Mouse (Mus musculus): Measurements from ENCODE around the gene Adh6a. TPM values are rescaled to one million over a fixed set of nuclear protein-coding genes. Genes with fewer than 3 reads are reported as not detected.
"Not testable (repeated sequence)": the region's sequence is repeated elsewhere in the genome, so short reads cannot be mapped to it uniquely, and the experiment has no call there.

Gene Adh6a
- polyA plus RNA-seq, 2 experiments, result 0.28 TPM; not detected in 1

- Histone ChIP-seq H3K9me3 (ENCODE audit: control insufficient read depth, low read length) (no peaks in the 10 kb centered on the region), H3K4me2 (replicated peaks; ENCODE audit: low read depth, low read length, severe bottlenecking) (no peak overlapping the region), H3K9ac (ENCODE audit: low read depth, low read length, severe bottlenecking) (no peak overlapping the region), H3K27ac (replicated peaks; ENCODE audit: low read depth, low read length) (no peak overlapping the region), H3K4me1 (ENCODE audit: control insufficient read depth, insufficient read depth, low read length) (no peaks in the 10 kb centered on the region), H3K36me3 (ENCODE audit: control insufficient read depth, insufficient read depth, low read length) (no peaks in the 10 kb centered on the region), H3K27me3 (ENCODE audit: control insufficient read depth, insufficient read depth, low read length) (no peaks in the 10 kb centered on the region), H3K4me3 (replicated peaks; ENCODE audit: low read length) (no peak overlapping the region)
- ATAC-seq (ENCODE audit: low FRiP score, low read depth) (no peak), DNase-seq (ENCODE audit: low spot score) (no peak)
- 89% methylated on average over 4 of the region's 4 CpGs for WGBS
- no peak for TF ChIP-seq POLR2A (IDR thresholded peaks at IDR 0.05; ENCODE audit: borderline replicate concordance, extremely low read depth, insufficient read depth, insufficient read length)
Measured at GRCm38 (mm10) chr3:138360721-138361120, 47.6 kb downstream of the Adh6a start.

- Histone ChIP-seq H3K27me3 (ENCODE audit: control insufficient read depth, insufficient read depth, low read length) (no peaks in the 10 kb centered on the region), H3K36me3 (ENCODE audit: control insufficient read depth, insufficient read depth, low read length) (no peaks in the 10 kb centered on the region), H3K4me2 (replicated peaks; ENCODE audit: low read depth, low read length, severe bottlenecking) (no peak overlapping the region), H3K9me3 (ENCODE audit: control insufficient read depth, low read length) (no peaks in the 10 kb centered on the region), H3K27ac (replicated peaks; ENCODE audit: low read depth, low read length) (no peak overlapping the region), H3K4me1 (ENCODE audit: control insufficient read depth, insufficient read depth, low read length) (no peaks in the 10 kb centered on the region), H3K4me3 (replicated peaks; ENCODE audit: low read length) (no peak overlapping the region), H3K9ac (ENCODE audit: low read depth, low read length, severe bottlenecking) (no peak overlapping the region)
- TF ChIP-seq POLR2A (IDR thresholded peaks at IDR 0.05; ENCODE audit: borderline replicate concordance, extremely low read depth, insufficient read depth, insufficient read length), result no peak
- WGBS, result 81% methylated on average over 2 of the region's 2 CpGs
- ATAC-seq (ENCODE audit: low FRiP score, low read depth) (no peak), DNase-seq (ENCODE audit: low spot score) (no peak)
Measured at GRCm38 (mm10) chr3:138362920-138363319, 49.8 kb downstream of the Adh6a start.

- Histone ChIP-seq H3K4me2 (replicated peaks; ENCODE audit: low read depth, low read length, severe bottlenecking) (no peak overlapping the region), H3K27me3 (ENCODE audit: control insufficient read depth, insufficient read depth, low read length) (no peaks in the 10 kb centered on the region), H3K27ac (replicated peaks; ENCODE audit: low read depth, low read length) (no peak overlapping the region), H3K36me3 (ENCODE audit: control insufficient read depth, insufficient read depth, low read length) (no peaks in the 10 kb centered on the region), H3K9me3 (ENCODE audit: control insufficient read depth, low read length) (no peaks in the 10 kb centered on the region), H3K9ac (ENCODE audit: low read depth, low read length, severe bottlenecking) (no peak overlapping the region), H3K4me1 (ENCODE audit: control insufficient read depth, insufficient read depth, low read length) (no peaks in the 10 kb centered on the region), H3K4me3 (replicated peaks; ENCODE audit: low read length) (no peak overlapping the region)
- WGBS, result 73% methylated on average over 2 of the region's 2 CpGs
- TF ChIP-seq POLR2A (IDR thresholded peaks at IDR 0.05; ENCODE audit: borderline replicate concordance, extremely low read depth, insufficient read depth, insufficient read length), result no peak
- ATAC-seq (ENCODE audit: low FRiP score, low read depth) (no peak), DNase-seq (ENCODE audit: low spot score) (no peak)
Measured at GRCm38 (mm10) chr3:138366181-138366580, 53.1 kb downstream of the Adh6a start.

GRCm38 (mm10) chr3:138369546-138369945, 56.5 kb downstream of the Adh6a start:
- ATAC-seq (ENCODE audit: low FRiP score, low read depth) (no peak), DNase-seq (ENCODE audit: low spot score) (no peak)
- no peak for TF ChIP-seq POLR2A (IDR thresholded peaks at IDR 0.05; ENCODE audit: borderline replicate concordance, extremely low read depth, insufficient read depth, insufficient read length)
- Histone ChIP-seq H3K36me3 (ENCODE audit: control insufficient read depth, insufficient read depth, low read length) (no peaks in the 10 kb centered on the region), H3K27me3 (ENCODE audit: control insufficient read depth, insufficient read depth, low read length) (no peaks in the 10 kb centered on the region), H3K4me2 (replicated peaks; ENCODE audit: low read depth, low read length, severe bottlenecking) (no peak overlapping the region), H3K27ac (replicated peaks; ENCODE audit: low read depth, low read length) (no peak overlapping the region), H3K9ac (ENCODE audit: low read depth, low read length, severe bottlenecking) (no peak overlapping the region), H3K4me1 (ENCODE audit: control insufficient read depth, insufficient read depth, low read length) (no peaks in the 10 kb centered on the region), H3K9me3 (ENCODE audit: control insufficient read depth, low read length) (no peaks in the 10 kb centered on the region), H3K4me3 (replicated peaks; ENCODE audit: low read length) (no peak overlapping the region)
- WGBS, result 73% methylated on average over 1 of the region's 1 CpGs

GRCm38 (mm10) chr3:138370289-138370688, 57.2 kb downstream of the Adh6a start:
- 69% methylated on average over 4 of the region's 4 CpGs for WGBS
- not testable (repeated sequence) for DNase-seq (ENCODE audit: low spot score); H3K4me2 ChIP-seq (replicated peaks; ENCODE audit: low read depth, low read length, severe bottlenecking); H3K4me1 ChIP-seq (ENCODE audit: control insufficient read depth, insufficient read depth, low read length); H3K4me3 ChIP-seq (replicated peaks; ENCODE audit: low read length); ATAC-seq (ENCODE audit: low FRiP score, low read depth); H3K9me3 ChIP-seq (ENCODE audit: control insufficient read depth, low read length); H3K36me3 ChIP-seq (ENCODE audit: control insufficient read depth, insufficient read depth, low read length); H3K9ac ChIP-seq (ENCODE audit: low read depth, low read length, severe bottlenecking); H3K27me3 ChIP-seq (ENCODE audit: control insufficient read depth, insufficient read depth, low read length); H3K27ac ChIP-seq (replicated peaks; ENCODE audit: low read depth, low read length)

- ATAC-seq (ENCODE audit: low FRiP score, low read depth), result no peak
- DNase-seq (ENCODE audit: low spot score), result no peak
Measured at GRCm38 (mm10) chr3:138373920-138374319, 60.8 kb downstream of the Adh6a start.

More at GRCm38 (mm10) chr3:138373920-138374319, 60.8 kb downstream of the Adh6a start:
- no peak for TF ChIP-seq POLR2A (IDR thresholded peaks at IDR 0.05; ENCODE audit: borderline replicate concordance, extremely low read depth, insufficient read depth, insufficient read length)
- Histone ChIP-seq H3K9me3 (ENCODE audit: control insufficient read depth, low read length) (no peaks in the 10 kb centered on the region), H3K36me3 (ENCODE audit: control insufficient read depth, insufficient read depth, low read length) (no peaks in the 10 kb centered on the region), H3K9ac (ENCODE audit: low read depth, low read length, severe bottlenecking) (no peak overlapping the region), H3K27ac (replicated peaks; ENCODE audit: low read depth, low read length) (no peak overlapping the region), H3K27me3 (ENCODE audit: control insufficient read depth, insufficient read depth, low read length) (no peaks in the 10 kb centered on the region), H3K4me1 (ENCODE audit: control insufficient read depth, insufficient read depth, low read length) (no peaks in the 10 kb centered on the region), H3K4me3 (replicated peaks; ENCODE audit: low read length) (no peak overlapping the region), H3K4me2 (replicated peaks; ENCODE audit: low read depth, low read length, severe bottlenecking) (no peak overlapping the region)
- 82% methylated on average over 4 of the region's 4 CpGs for WGBS
